Mouse (Mus musculus) small intestine, adult 2 months (tissue): Measurements from ENCODE around the gene Fezf2.

Experiments used
- CTCF ChIP-seq: fragments of 200-500 bp; IDR thresholded peaks from 2 replicates; pipeline ENCODE4 v1.5.1; 2012; ENCODE audit warnings: low read depth, mild to moderate bottlenecking, control low read depth, inconsistent platforms, low read length, moderate library complexity, mixed read lengths; ENCODE audit not compliant: insufficient replicate concordance, insufficient read length; ENCODE audit errors: extremely low read depth
- POLR2A ChIP-seq: fragments of 200-500 bp; IDR thresholded peaks from 2 replicates; pipeline ENCODE4 v1.6.1; 2012; ENCODE audit warnings: low read depth, mild to moderate bottlenecking, control low read depth, inconsistent platforms, low read length, moderate library complexity

DNA sequence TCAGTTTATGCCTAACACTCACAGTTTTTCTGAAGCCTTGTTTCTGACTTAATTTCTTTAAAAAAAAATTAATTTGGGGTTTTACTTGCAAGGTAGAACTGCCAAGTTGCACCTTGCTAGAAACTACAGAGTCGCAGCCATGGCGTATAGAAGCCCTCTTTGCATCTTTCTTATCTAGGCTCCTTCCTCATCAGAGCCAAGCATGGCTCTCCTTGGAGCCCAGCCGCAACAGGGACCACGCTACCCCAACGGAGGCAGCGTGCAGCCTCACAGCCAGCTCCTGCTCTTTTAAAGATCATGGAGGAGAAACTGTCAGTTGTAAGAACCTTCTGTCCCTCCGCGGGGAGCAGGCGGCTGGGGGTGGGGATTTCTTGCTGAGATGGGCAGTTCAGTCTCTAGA is 29.9 kb upstream of the Fezf2 start:
- TF ChIP-seq CTCF (no peak), POLR2A (no peak)
